Mouse (Mus musculus): Measurements from ENCODE around the gene Yaf2. TPM values are rescaled to one million over a fixed set of nuclear protein-coding genes. Genes with fewer than 3 reads are reported as not detected.
A peak's percentile ranks its signal among the peaks of the same experiment; 100 is the strongest.

The Yaf2 gene
- polyA plus RNA-seq, 2 experiments = 14.3 to 23.1 TPM

DNA sequence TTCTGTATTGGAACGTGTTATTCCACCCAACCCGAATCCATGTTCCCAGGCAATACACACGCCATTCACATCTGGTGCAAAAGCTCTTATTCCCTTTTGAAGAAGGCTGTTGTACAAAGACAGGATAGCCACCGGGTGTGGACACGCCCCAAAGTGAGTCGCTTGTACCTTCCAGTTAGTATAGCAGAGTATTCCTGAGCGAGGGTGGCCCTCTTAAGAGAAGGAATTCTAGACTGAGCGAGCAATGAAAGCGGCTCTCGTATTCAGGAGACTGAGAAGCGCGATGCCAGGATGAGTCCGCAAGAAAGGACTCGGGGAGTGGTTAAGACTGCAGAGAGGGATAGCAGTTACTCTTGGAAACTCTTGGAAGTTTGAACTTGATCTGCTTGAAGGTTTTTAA is 60.5 kb downstream of the Yaf2 start:
- H3K27ac ChIP-seq = peak overlapping the region; percentile 79
- WGBS (ENCODE audit: insufficient replicate concordance) = 8% methylated on average over 14 of the region's 14 CpGs
- ATAC-seq (ENCODE audit: insufficient read depth) = no peak

DNA sequence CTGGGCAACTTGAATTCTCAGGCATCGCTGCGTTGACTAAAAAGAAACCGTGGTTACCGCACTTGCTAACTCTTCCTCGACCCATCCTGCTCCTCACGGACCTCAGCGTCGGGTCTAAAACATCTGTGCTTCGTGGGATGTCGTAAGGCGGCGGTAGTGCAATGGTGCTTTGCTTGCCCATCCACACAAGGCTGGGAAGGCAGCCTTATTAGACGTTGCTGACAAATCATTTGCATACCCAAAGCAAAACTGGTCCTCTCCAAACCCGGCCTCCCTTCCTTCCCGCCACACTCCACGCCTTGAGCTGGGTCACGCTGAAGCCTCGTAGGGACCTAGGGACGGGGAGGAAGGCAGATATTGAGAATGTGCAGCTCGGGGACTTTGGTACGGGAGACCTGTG is 61.1 kb downstream of the Yaf2 start:
- Histone ChIP-seq H3K27me3 (ENCODE audit: control insufficient read depth, insufficient read depth, low read length) (no peaks in the 10 kb centered on the region), H3K4me1 (replicated peaks; ENCODE audit: control insufficient read depth in 2 of 2, insufficient read depth in 2 of 2, low read length in 1 of 2) (peaks cover 17 to 20% of the 10 kb centered on the region in 2 experiments), H3K36me3 (replicated peaks; ENCODE audit: control insufficient read depth, insufficient read depth, low read depth) (no peaks in the 10 kb centered on the region; the same call in 1 of the 2 replicates), H3K4me2 (ENCODE audit: low read depth) (peak overlapping the region; percentile 100), H3K9ac (replicated peaks) (peak overlapping the region; percentile 82), H3K27ac (peak overlapping the region; percentile 79), H3K4me3 (ENCODE audit: insufficient read depth in 1 of 2, low read depth in 2 of 2, low read length in 2 of 2) (peak overlapping the region; percentile 90), H3K9me3 (ENCODE audit: control insufficient read depth, low read length) (no peaks in the 10 kb centered on the region)
- WGBS (ENCODE audit: insufficient replicate concordance) = under 1% methylated on average over 21 of the region's 21 CpGs
- ATAC-seq (ENCODE audit: insufficient read depth) = peak; percentile 55
- TF ChIP-seq EP300 (IDR thresholded peaks at IDR 0.05; ENCODE audit: low read depth) (no peak), CTCF (IDR thresholded peaks at IDR 0.05; ENCODE audit: low read depth) (no peak)
- peak in 2 of 3 experiments; percentile 34 to 45 for DNase-seq (ENCODE audit: low read depth in 3 of 3, low spot score in 3 of 3)

More for the DNA sequence above, 60.5 kb downstream of the Yaf2 start:
- Histone ChIP-seq H3K4me3 (ENCODE audit: insufficient read depth in 1 of 2, low read depth in 2 of 2, low read length in 2 of 2) (peak overlapping the region; percentile 90), H3K27me3 (ENCODE audit: control insufficient read depth, insufficient read depth, low read length) (no peaks in the 10 kb centered on the region), H3K36me3 (replicated peaks; ENCODE audit: control insufficient read depth, insufficient read depth, low read depth) (no peaks in the 10 kb centered on the region; the same call in 1 of the 2 replicates), H3K4me2 (ENCODE audit: low read depth) (peak overlapping the region; percentile 100), H3K4me1 (replicated peaks; ENCODE audit: control insufficient read depth in 2 of 2, insufficient read depth in 2 of 2, low read length in 1 of 2) (peaks cover 17 to 19% of the 10 kb centered on the region in 2 experiments), H3K9me3 (ENCODE audit: control insufficient read depth, low read length) (no peaks in the 10 kb centered on the region), H3K9ac (replicated peaks) (peak overlapping the region; percentile 82)
- TF ChIP-seq EP300 (IDR thresholded peaks at IDR 0.05; ENCODE audit: low read depth) (no peak), CTCF (IDR thresholded peaks at IDR 0.05; ENCODE audit: low read depth) (no peak)
- DNase-seq (ENCODE audit: low read depth in 3 of 3, low spot score in 3 of 3) = peak in 1 of 3 experiments; percentile 50

DNA sequence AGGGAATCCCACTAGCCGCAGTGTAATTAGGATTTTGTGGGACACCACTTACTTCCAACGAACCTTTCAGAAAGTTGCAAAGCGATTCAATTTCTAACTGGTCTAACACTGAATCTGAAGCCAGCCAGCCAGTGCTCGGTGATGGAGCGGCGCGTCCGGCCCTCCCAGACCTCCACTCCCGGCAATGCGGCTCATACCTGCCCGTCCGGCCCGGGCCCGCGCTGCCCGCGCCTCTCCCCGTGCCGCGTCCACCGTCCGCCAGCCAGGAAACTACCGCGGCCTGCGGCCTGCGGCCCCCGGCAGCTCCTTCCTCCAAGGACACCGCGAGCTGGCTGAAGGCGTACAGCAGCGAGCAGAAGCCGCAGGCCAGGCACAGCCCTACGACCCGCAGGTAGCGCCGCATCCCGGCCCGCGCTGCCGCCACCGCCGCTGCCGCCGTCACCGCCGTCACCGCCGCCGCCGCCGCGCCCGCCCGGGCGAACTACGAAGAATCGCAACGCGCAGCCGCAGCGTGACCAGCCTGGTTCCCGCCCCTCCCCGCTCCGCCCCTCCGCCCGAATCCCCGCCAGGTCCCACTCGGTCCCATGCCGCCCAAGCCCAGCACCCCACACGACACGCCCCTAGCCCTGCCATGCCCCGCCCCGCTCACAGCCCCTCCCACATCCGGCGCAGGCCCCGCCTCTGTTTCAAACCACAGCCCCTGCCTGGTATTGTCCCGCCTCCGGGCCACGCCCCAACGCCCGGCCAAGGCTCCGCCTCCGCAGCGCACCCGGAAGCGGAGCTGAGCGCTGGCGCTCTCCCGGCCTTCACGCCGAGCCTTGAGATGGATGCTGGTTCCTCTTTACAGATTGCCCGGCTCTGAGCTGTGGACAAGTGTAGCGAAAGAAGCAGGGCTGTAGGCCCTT is 61.8 kb downstream of the Yaf2 start, which contains the start of gene Gxylt1:
TSS of gene Gxylt1 (minus strand) at position 501 of the 905 bp plus-strand sequence.
- DNase-seq (ENCODE audit: low read depth in 3 of 3, low spot score in 3 of 3) = peak; percentile 89 to 91 (median 91)
- WGBS (ENCODE audit: insufficient replicate concordance) = under 1% methylated on average over 69 of the region's 93 CpGs
- H3K4me1 ChIP-seq (replicated peaks; ENCODE audit: control insufficient read depth in 2 of 2, insufficient read depth in 2 of 2, low read length in 1 of 2) = peaks cover 17 to 24% of the 10 kb centered on the region in 2 experiments
- TF ChIP-seq CTCF (IDR thresholded peaks at IDR 0.05; ENCODE audit: low read depth) = no peak
- no peak for TF ChIP-seq EP300 (IDR thresholded peaks at IDR 0.05; ENCODE audit: low read depth)
- peak within 1 kb of the TSS; percentile 79 for H3K27ac ChIP-seq
- ATAC-seq (ENCODE audit: insufficient read depth) = peak; percentile 95
- H3K4me3 ChIP-seq (ENCODE audit: insufficient read depth in 1 of 2, low read depth in 2 of 2, low read length in 2 of 2) = peak within 1 kb of the TSS; percentile 90
- peak within 1 kb of the TSS; percentile 100 for H3K4me2 ChIP-seq (ENCODE audit: low read depth)
- no peaks in the 10 kb centered on the region for H3K9me3 ChIP-seq (ENCODE audit: control insufficient read depth, low read length)
- peak within 1 kb of the TSS; percentile 89 for H3K9ac ChIP-seq (replicated peaks)
- no peaks in the 10 kb centered on the region for H3K36me3 ChIP-seq (replicated peaks; ENCODE audit: control insufficient read depth, insufficient read depth, low read depth)
- H3K27me3 ChIP-seq (ENCODE audit: control insufficient read depth, insufficient read depth, low read length) = no peaks in the 10 kb centered on the region

DNA sequence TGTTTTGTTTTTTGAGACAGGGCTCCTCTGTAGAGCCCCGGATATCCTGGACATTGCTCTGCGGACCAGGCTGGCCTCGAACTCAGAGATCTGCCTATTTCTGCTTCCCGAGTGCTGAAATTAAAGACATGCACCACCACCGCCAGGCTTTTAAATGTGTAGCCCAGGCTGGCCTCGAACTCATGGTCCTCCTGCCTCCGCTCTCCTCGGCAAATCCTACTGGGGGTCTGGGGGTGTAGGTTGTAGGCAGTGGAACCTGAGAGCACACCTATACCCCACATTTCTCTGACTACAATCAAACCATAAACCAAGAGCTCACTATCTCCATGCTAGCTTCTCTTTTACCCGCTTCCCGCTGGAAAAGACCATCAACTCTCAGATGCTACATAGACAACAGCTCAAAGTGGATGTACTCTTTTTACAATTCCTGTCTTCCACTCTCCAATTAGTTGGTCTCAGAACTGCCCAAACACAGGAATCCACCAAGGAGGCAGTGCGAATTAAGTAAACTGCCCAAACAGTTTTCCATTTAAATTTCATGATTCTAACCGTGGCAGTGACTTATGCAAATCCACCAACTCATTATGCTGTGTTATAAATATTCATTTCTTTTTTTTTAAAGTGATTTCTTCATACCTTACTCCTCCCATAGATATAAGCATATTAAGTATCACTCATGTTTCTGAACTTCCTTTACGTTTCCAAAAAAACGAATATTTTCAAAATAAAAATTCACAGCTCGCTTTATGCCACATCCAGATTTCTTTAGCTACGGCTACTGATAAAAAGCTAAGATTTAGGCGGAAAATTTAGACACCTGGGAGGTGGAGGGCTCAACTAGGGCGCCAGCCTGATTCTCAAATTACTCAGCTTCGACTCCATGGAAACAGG is 62.7 kb downstream of the Yaf2 start:
- Histone ChIP-seq H3K36me3 (replicated peaks; ENCODE audit: control insufficient read depth, insufficient read depth, low read depth) (no peaks in the 10 kb centered on the region), H3K27me3 (ENCODE audit: control insufficient read depth, insufficient read depth, low read length) (no peaks in the 10 kb centered on the region), H3K4me3 (ENCODE audit: insufficient read depth in 1 of 2, low read depth in 2 of 2, low read length in 2 of 2) (peak overlapping the region; percentile 90), H3K4me1 (replicated peaks; ENCODE audit: control insufficient read depth in 2 of 2, insufficient read depth in 2 of 2, low read length in 1 of 2) (peaks cover 17 to 24% of the 10 kb centered on the region in 2 experiments), H3K4me2 (ENCODE audit: low read depth) (peak overlapping the region; percentile 87), H3K27ac (no peak overlapping the region; the same call in 1 of the 2 replicates), H3K9ac (replicated peaks) (peak overlapping the region; percentile 89), H3K9me3 (ENCODE audit: control insufficient read depth, low read length) (no peaks in the 10 kb centered on the region)
- DNase-seq (ENCODE audit: low read depth in 3 of 3, low spot score in 3 of 3) = no peak
- TF ChIP-seq EP300 (IDR thresholded peaks at IDR 0.05; ENCODE audit: low read depth) (no peak), CTCF (IDR thresholded peaks at IDR 0.05; ENCODE audit: low read depth) (no peak)
- ATAC-seq (ENCODE audit: insufficient read depth) = no peak
- 37% methylated on average over 19 of the region's 19 CpGs for WGBS (ENCODE audit: insufficient replicate concordance)

Measured in liver, embryonic 14.5 days (tissue).